ENCODE assay signal across 10 mouse cellular contexts in genomic region chr16:90924606-90925370, GRCm38 (mm10). TPM values are rescaled to one million over a fixed set of nuclear protein-coding genes. Genes with fewer than 3 reads are reported as not detected.
DNase-seq lines count a peak whose midpoint lies in the region; ATAC-seq and TF ChIP-seq lines count a peak whose summit lies in the region.
"Had no signal": no experiment of that assay in that cellular context is flagged by ENCODE, and none has a peak within 500 bp of the region (broad histone marks: within the 10 kb centered on the region; RNA-seq: fewer than 3 reads in every experiment).

No protein-coding gene starts in this region.

- no peaks in the 10 kb centered on the region for H3K4me1 ChIP-seq in forebrain, embryonic 11.5 days (replicated peaks; ENCODE audit: control insufficient read depth, insufficient read depth, low read length)
- peaks cover 8% of the 10 kb centered on the region for H3K4me1 ChIP-seq in forebrain, embryonic 15.5 days
- peaks cover 0 to 8% of the 10 kb centered on the region in 2 experiments; a peak in 1 of 4 replicates for H3K4me1 ChIP-seq in ES-E14 (ENCODE audit: control insufficient read depth in 2 of 2, insufficient read depth in 2 of 2, low read length in 2 of 2, poor library complexity in 1 of 2)
- peaks cover 8% of the 10 kb centered on the region for H3K4me1 ChIP-seq in heart, embryonic 15.5 days (replicated peaks)
- H3K4me1 ChIP-seq in liver, embryonic 11.5 days (replicated peaks; ENCODE audit: control insufficient read depth, insufficient read depth, low read length), result no peaks in the 10 kb centered on the region
- H3K4me1 ChIP-seq: embryonic facial prominence, embryonic 15.5 days; limb, embryonic 15.5 days had no signal

- in situ Hi-C loops in ES-E14 (cut with MboI; ENCODE audit: low sequenced_read_pairs in 2 of 2, unreplicated experiment in 2 of 2), result no loop called here

- no peaks in the 10 kb centered on the region for H3K36me3 ChIP-seq in forebrain, embryonic 11.5 days (ENCODE audit: control insufficient read depth, insufficient read depth, low read length)
- H3K36me3 ChIP-seq in forebrain, embryonic 15.5 days, result peaks cover 11% of the 10 kb centered on the region; the same call in 1 of the 2 replicates
- peaks cover 8% of the 10 kb centered on the region; the same call in 1 of the 2 replicates for H3K36me3 ChIP-seq in ES-E14 (ENCODE audit: control insufficient read depth, insufficient read depth, low read length, poor library complexity, severe bottlenecking)
- peaks cover 11% of the 10 kb centered on the region; the same call in 1 of the 2 replicates for H3K36me3 ChIP-seq in heart, embryonic 15.5 days
- H3K36me3 ChIP-seq in liver, embryonic 11.5 days (ENCODE audit: control insufficient read depth, insufficient read depth, low read length), result peaks cover 7% of the 10 kb centered on the region; the same call in 1 of the 2 replicates

- no peak overlapping the region for H3K27ac ChIP-seq in forebrain, embryonic 11.5 days (ENCODE audit: low read depth, low read length)
- no peak overlapping the region for H3K27ac ChIP-seq in forebrain, embryonic 15.5 days (replicated peaks)
- no peak overlapping the region for H3K27ac ChIP-seq in ES-E14 (ENCODE audit: insufficient read depth, low read depth, low read length, poor library complexity, severe bottlenecking)
- 0 out of 2 replicates have a peak overlapping the region, but pooled peaks have one; percentile 40 for H3K27ac ChIP-seq in heart, embryonic 15.5 days
- H3K27ac ChIP-seq in liver, embryonic 11.5 days (ENCODE audit: low read depth, low read length), result no peak overlapping the region
- H3K27ac ChIP-seq: embryonic facial prominence, embryonic 15.5 days; limb, embryonic 15.5 days had no signal

- H3K27me3 ChIP-seq in forebrain, embryonic 11.5 days (ENCODE audit: control insufficient read depth, insufficient read depth, low read length), result no peaks in the 10 kb centered on the region
- H3K27me3 ChIP-seq in forebrain, embryonic 15.5 days, result no peaks in the 10 kb centered on the region
- H3K27me3 ChIP-seq in heart, embryonic 15.5 days, result no peaks in the 10 kb centered on the region
- no peaks in the 10 kb centered on the region for H3K27me3 ChIP-seq in liver, embryonic 11.5 days (replicated peaks; ENCODE audit: control insufficient read depth, insufficient read depth, low read length)
- H3K27me3 ChIP-seq: embryonic facial prominence, embryonic 15.5 days; limb, embryonic 15.5 days had no signal

- no peak overlapping the region for H3K9ac ChIP-seq in forebrain, embryonic 11.5 days (ENCODE audit: low read length)
- no peak overlapping the region for H3K9ac ChIP-seq in forebrain, embryonic 15.5 days (replicated peaks)
- 0 out of 2 replicates have a peak overlapping the region, but pooled peaks have one; percentile 5 for H3K9ac ChIP-seq in ES-E14 (ENCODE audit: insufficient read depth, low read depth, low read length, poor library complexity, severe bottlenecking)
- no peak overlapping the region for H3K9ac ChIP-seq in heart, embryonic 15.5 days
- H3K9ac ChIP-seq in liver, embryonic 11.5 days (ENCODE audit: low read depth, low read length), result no peak overlapping the region
- H3K9ac ChIP-seq: embryonic facial prominence, embryonic 15.5 days; limb, embryonic 15.5 days had no signal

- 92% methylated on average over 13 of the region's 13 CpGs for WGBS in forebrain, embryonic 11.5 days
- WGBS in forebrain, embryonic 15.5 days, result 92% methylated on average over 13 of the region's 13 CpGs
- WGBS in heart, embryonic 15.5 days, result 76% methylated on average over 13 of the region's 13 CpGs
- WGBS in liver, embryonic 11.5 days, result 83% methylated on average over 13 of the region's 13 CpGs

- no peak overlapping the region for H3K4me3 ChIP-seq in forebrain, embryonic 11.5 days (ENCODE audit: low read depth, low read length)
- no peak overlapping the region for H3K4me3 ChIP-seq in forebrain, embryonic 15.5 days
- H3K4me3 ChIP-seq in ES-E14 (ENCODE audit: insufficient read depth in 1 of 2, low read depth in 1 of 2, low read length in 2 of 2, poor library complexity in 1 of 2, severe bottlenecking in 1 of 2), result no peak overlapping the region; a peak in 1 of 4 replicates
- H3K4me3 ChIP-seq in heart, embryonic 15.5 days, result no peak overlapping the region
- H3K4me3 ChIP-seq in liver, embryonic 11.5 days (ENCODE audit: low read depth, low read length), result no peak overlapping the region
- H3K4me3 ChIP-seq: embryonic facial prominence, embryonic 15.5 days; limb, embryonic 15.5 days had no signal

- no peaks in the 10 kb centered on the region for H3K9me3 ChIP-seq in forebrain, embryonic 11.5 days (ENCODE audit: control insufficient read depth, low read length)
- H3K9me3 ChIP-seq in forebrain, embryonic 15.5 days, result no peaks in the 10 kb centered on the region
- no peaks in the 10 kb centered on the region for H3K9me3 ChIP-seq in ES-E14 (ENCODE audit: control insufficient read depth, insufficient read depth, low read depth, low read length)
- H3K9me3 ChIP-seq in heart, embryonic 15.5 days (replicated peaks), result no peaks in the 10 kb centered on the region
- H3K9me3 ChIP-seq in liver, embryonic 11.5 days (ENCODE audit: control insufficient read depth, low read length), result no peaks in the 10 kb centered on the region
- H3K9me3 ChIP-seq: embryonic facial prominence, embryonic 15.5 days; limb, embryonic 15.5 days had no signal

- no peak overlapping the region for H3K4me2 ChIP-seq in forebrain, embryonic 11.5 days (ENCODE audit: low read depth, low read length, severe bottlenecking)
- H3K4me2 ChIP-seq in forebrain, embryonic 15.5 days (replicated peaks), result no peak overlapping the region
- H3K4me2 ChIP-seq in heart, embryonic 15.5 days, result no peak overlapping the region
- no peak overlapping the region for H3K4me2 ChIP-seq in liver, embryonic 11.5 days
- H3K4me2 ChIP-seq: embryonic facial prominence, embryonic 15.5 days; limb, embryonic 15.5 days had no signal

- ATAC-seq in forebrain, embryonic 11.5 days (replicated peaks; ENCODE audit: low FRiP score), result no peak
- no peak for ATAC-seq in forebrain, embryonic 15.5 days (replicated peaks)
- ATAC-seq in heart, embryonic 15.5 days (replicated peaks; ENCODE audit: insufficient number of reproducible peaks, insufficient read depth, low FRiP score, low read depth), result peak; percentile 45; the same call in 1 of the 2 replicates
- peak; percentile 37 for ATAC-seq in liver, embryonic 11.5 days (replicated peaks; ENCODE audit: low FRiP score)

- DNase-seq in forebrain, embryonic 11.5 days (ENCODE audit: low spot score), result peak; percentile 48
- DNase-seq in ES-E14 (ENCODE audit: low read depth, low spot score), result no peak
- DNase-seq in liver, embryonic 11.5 days (ENCODE audit: low spot score), result no peak
- DNase-seq in right cerebral cortex, postnatal 36 days (ENCODE audit: low spot score in 2 of 2), result no peak
- DNase-seq in frontal cortex, adult 2 months (ENCODE audit: extremely low spot score in 1 of 2, low spot score in 1 of 2), result no peak
- no peak for DNase-seq in embryo, embryonic 9.5 days (ENCODE audit: extremely low spot score)

TF ChIP-seq in ES-E14, 5 proteins besides CTCF, POLR2A, EP300 and RAD21:
- TF ChIP-seq ZNF384 (IDR thresholded peaks at IDR 0.05; ENCODE audit: low read depth, low read length) (no peak), HCFC1 (IDR thresholded peaks at IDR 0.05; ENCODE audit: borderline replicate concordance, insufficient read depth, low read length) (no peak), MAFK (IDR thresholded peaks at IDR 0.05; ENCODE audit: insufficient read depth, low read depth, low read length) (no peak), CHD2 (IDR thresholded peaks at IDR 0.05; ENCODE audit: low read depth, low read length) (no peak), ZC3H11A (IDR thresholded peaks at IDR 0.05; ENCODE audit: borderline replicate concordance, low read depth, low read length) (no peak)

RNA-seq across cellular contexts. Expression of gene Cfap298, which starts 10.1 kb away (rescaled TPM):
- 47.5 TPM in 2 replicates for polyA plus RNA-seq in forebrain, embryonic 11.5 days (2014; fragmentation: Nextera tagmentation; extraction: Ambion mirVana)
- 54.1 and 55.0 TPM in 2 replicates for polyA plus RNA-seq in forebrain, embryonic 15.5 days (2015; fragmentation: Nextera tagmentation; extraction: Ambion mirVana)
- total RNA-seq in ES-E14 (2012; rRNA removed), result 26.1 and 26.8 TPM in 2 replicates
- 43.9 and 44.2 TPM in 2 replicates for polyA plus RNA-seq in heart, embryonic 15.5 days (2015; fragmentation: Nextera tagmentation; extraction: Ambion mirVana)
- polyA plus RNA-seq in liver, embryonic 11.5 days (2014; fragmentation: Nextera tagmentation; extraction: Ambion mirVana), result 62.5 and 72.1 TPM in 2 replicates
- 35.6 and 40.2 TPM in 2 replicates for polyA plus RNA-seq in frontal cortex, adult 2 months (2012; rRNA removed)

Comparison
In these comparisons a context has a peak if more than half of its experiments do, and no peak if none do; other contexts are left out.
1. ATAC-seq: peak in heart, embryonic 15.5 days (single experiment) and liver, embryonic 11.5 days (single experiment); none in forebrain, embryonic 11.5 days (single experiment) and forebrain, embryonic 15.5 days (single experiment).